Mouse (Mus musculus) megakaryocyte, adult 5-6 weeks (primary cell): ENCODE results near the gene Ate1. TPM values are rescaled to one million over a fixed set of nuclear protein-coding genes. Genes with fewer than 3 reads are reported as not detected.
"Not testable (repeated sequence)": the region's sequence is repeated elsewhere in the genome, so short reads cannot be mapped to it uniquely, and the experiment has no call there.

ENCODE experiments used
- ATAC-seq: 2 replicates; pipeline ENCODE4 v1.8.0; 2016; ENCODE audit warnings: mild to moderate bottlenecking, inconsistent platforms; ENCODE audit not compliant: poor library complexity, severe bottlenecking
- total RNA-seq, 2 experiments: library from RNA; stranded (forward) in 1 of 2; stranded (reverse) in 1 of 2; fragments of 153-499, 151-499 nt in 1 of 2; fragments of 221-1000, 200-1000 nt in 1 of 2; gene quantifications; 2 replicates each; pipeline versions ENCODE4 v1.2.3 to v1.2.4; 2015 to 2017

Ate1 gene
- total RNA-seq, 2 experiments from 2014 or later, result 39.2 to 53.6 TPM

DNA sequence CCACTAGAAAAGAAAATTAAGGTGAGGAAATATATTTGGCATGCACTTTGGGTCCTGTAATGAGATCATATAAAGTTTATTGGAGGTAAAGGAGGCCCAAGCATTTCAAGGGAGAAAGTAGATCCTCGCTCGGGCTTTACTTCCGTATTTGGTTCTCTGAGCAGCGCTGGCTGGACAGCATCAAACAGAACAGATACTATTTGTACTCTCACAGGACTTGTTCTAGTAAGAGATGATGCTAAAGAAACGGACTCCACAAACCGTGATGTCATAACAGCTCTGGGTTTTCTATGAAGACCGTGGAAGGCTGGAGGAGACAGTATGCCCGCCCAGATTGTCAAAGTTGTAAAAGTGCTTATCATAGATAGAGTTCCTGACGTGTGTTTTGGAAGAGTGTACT, 7.1 kb upstream of the Ate1 start:
- ATAC-seq, result no peak

DNA sequence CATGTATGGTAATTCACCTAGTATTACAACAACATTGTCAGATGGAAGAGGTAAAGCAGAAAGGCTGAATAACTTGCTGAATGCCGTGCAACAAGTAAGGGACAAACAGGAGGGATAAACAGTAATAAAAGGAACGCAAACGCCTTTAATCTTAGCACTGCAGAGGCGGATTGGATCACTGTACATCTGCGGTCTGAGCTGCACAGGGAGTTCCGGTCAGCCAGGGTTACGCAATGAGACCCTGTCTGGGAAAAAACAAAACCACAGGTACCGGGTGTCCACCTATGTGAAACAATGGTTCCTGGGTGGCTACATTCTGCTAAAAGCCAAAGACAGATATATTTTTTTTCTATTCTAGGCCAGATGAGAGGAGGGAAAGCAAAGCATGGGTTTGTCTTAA, 3.3 kb upstream of the Ate1 start:
- no peak for ATAC-seq

- 0 out of 2 replicates have a peak, but pooled peaks have one; percentile 6 for ATAC-seq
Observed at GRCm38 (mm10) chr7:130520812-130521422, 748 bp upstream of the Ate1 start.

GRCm38 (mm10) chr7:130519096-130520048, 797 bp downstream of the Ate1 start:
- peak; percentile 92 for ATAC-seq

DNA sequence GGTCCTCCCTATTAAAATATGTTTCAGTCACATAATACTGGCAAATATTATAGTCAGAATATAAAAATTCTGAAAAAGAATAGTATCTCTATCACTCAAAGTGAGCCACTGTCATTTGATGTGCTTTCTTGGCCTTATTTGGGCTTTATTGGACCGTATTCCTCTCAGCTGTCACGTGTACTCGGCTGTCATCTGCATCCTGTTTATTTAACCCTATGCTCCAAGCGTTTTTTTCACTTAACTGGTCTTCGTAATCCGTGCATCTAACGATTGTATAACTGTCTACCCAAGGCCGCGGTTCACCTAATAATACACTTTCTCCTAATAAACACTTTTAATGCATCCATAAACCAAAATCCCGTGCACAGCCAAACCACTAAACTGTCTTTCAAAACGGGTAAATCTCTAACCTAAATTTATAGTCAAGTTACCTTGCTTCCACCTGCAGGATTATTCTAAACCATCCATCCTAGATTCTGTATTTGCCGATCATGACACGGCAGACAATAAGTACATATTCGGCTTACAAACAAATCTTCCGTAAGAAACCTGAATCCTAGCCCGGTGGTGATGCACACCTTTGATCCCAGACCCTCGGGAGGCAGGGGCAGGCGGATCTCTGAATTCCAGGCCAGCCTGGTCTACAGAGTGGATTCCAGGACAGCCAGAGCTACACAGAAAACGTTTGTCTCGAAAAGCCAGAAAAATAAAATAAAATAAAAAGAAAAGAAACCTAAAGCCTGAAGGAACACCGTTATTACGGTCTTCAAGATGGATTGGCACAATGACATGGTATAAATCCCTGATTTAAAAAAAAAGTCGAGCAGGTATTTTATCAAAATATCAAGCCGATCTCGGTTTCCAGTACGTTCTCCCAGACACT, 1.7 kb downstream of the Ate1 start:
- ATAC-seq, result no peak

DNA sequence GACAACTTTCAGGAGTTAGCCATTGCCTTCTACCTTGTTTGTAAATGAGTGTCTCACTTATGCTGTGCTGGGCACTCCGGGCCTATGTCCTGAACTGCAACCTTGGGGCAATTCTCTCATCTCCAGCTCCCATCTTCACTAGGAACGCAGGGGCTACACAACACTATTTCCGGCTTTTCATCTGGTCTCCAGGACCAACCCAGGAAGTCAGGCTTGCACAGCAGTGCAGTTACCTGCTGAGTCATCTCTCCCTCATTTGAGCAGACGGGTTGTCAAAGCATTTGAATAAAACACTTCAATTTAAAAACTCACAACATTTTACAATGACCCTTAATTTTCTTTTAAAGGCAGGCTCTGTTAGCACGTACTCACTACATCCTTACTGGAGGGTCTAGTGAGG, 9.9 kb downstream of the Ate1 start:
- ATAC-seq, result peak; percentile 87

DNA sequence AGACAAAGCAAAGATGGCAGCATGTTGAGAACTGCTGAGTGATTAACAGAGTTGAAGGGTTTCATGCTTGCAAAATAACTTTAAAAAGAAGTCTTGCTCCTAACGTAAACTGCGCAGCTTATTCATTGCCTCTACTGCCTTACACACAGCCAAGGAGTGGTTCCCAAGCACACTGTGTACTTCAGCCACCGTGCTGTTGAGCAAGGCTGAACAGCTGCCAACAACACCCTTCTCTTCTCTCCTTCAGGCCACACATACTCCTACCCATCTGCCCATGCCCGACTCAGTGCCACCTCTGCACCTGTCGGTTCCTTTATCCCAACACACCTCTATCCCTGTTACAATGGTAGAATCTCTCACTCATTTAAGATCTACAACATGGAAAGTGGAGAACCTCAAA, 17.2 kb downstream of the Ate1 start:
- no peak for ATAC-seq

- ATAC-seq, result peak; percentile 72
Observed at GRCm38 (mm10) chr7:130501499-130501898, 18.7 kb downstream of the Ate1 start.

GRCm38 (mm10) chr7:130493346-130493745, 26.8 kb downstream of the Ate1 start:
- no peak for ATAC-seq

GRCm38 (mm10) chr7:130492026-130492425, 28.1 kb downstream of the Ate1 start:
- no peak for ATAC-seq

GRCm38 (mm10) chr7:130479003-130479402, 41.2 kb downstream of the Ate1 start:
- ATAC-seq, result not testable (repeated sequence)

DNA sequence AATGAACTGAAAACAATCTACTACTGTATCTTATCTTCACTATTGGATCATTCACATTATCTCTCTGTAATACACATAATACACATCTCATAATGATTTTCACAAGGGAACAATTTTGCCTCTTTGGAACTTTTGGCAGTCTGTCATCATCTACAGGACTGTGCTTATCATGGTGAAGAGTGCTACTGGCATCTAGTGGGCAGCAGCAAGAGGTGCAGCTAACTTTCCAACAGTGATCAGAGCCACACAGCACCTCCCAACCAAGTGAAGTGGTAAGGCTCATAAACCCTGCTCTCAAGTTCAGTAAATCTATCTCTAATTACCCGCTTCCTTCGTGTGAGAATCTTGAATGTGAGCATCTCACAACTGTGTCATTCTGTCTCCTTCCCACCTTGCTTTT, 44.2 kb downstream of the Ate1 start:
- peak; percentile 80 for ATAC-seq

DNA sequence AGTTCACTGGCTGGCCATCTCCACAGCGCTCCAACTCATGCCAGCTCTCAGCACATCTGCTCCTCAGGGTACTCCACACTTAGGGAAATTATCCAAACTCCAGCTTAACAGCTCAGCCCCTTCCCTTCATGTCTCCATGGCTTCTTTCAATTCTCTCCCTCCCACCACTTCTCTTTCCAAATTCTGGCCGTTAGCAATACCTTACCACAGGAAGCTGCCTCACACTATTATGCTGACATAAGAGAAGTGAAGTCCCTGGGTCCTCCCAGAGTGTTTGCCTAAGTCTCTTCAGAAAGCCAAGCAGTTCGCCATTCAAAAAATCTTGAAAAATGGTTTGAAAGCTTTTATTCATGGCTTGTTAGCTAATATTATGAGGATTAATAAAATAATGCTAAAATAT, 46.3 kb downstream of the Ate1 start:
- peak; percentile 93 for ATAC-seq

DNA sequence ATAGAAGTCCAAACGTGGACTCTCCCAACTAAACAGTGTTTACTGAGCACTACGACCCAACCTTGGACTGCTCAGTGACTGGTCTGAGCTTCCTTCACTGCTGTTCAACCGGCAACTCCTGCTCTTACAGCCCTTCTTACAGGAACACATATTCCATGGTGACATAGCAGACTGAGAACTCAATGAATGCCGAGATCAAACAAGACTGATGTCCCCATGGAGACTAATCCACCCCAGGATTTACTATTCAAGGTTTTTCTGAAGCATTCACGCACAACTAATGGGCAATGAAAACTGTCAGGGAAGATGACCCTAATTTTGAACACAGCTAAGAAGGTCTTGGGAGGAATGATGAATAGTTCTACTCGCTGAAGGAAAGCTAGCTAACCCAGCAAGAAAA, 47.5 kb downstream of the Ate1 start:
- no peak for ATAC-seq

DNA sequence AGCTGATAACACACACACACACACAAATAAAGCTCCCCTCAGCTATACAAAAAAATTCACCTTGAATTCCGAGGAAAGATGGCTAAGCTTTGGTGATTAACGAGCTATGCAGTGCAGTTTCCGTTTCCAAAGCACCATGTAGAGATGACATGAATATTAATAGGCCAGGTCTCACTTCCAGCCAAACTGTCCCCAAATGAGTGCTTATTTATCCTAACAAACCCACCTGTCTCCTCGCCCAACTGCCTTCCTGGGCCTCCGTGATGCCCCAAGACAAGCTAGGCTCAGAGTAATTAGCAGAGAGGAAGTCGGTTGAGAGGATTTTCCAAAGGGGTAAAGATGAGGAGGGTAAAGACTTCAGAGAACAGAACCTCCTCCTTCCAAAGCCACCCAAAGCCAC, 49.1 kb downstream of the Ate1 start:
- no peak for ATAC-seq

- ATAC-seq, result no peak
Observed at GRCm38 (mm10) chr7:130455587-130456246, 64.5 kb downstream of the Ate1 start.

GRCm38 (mm10) chr7:130454226-130454625, 65.9 kb downstream of the Ate1 start:
- ATAC-seq, result no peak

DNA sequence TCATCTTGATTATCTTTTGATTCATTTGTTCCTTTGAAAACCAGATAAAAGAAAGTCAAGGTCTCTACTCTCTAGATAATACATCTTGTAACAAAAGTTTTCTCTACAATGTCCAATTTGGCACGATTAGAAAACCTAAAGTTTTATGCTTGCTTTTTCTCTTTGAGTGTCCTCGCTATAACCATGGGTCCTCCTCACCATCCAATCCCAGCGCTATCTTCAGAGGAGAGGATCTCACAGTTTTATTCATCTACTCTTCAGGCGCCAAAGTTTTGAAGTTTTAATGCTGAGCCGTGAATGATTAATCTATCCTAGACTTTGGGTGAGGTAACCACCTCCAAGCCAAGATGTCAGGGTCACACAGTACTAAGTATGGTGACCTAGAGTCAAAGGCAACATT, 84.4 kb downstream of the Ate1 start:
- ATAC-seq, result no peak

GRCm38 (mm10) chr7:130432141-130432540, 88.0 kb downstream of the Ate1 start:
- no peak for ATAC-seq

DNA sequence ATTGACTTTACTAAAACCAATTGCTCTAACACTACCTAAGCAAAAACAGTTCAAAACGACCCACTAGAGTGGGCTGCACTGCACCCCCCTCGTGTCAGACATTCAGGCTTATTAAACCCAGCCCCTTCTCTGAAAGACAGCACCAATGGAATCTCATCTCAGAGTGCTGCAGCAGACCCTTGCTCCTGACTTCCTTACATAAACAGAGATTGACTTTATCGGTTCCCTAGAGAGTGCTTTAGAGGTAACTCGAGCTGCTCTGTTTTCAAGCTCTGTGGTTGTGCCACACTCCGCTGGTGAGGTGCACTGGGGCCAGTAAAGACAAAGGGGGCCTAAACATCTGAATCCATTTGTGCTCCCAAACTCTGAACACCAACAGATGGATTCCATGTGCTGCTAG, 93.6 kb downstream of the Ate1 start:
- no peak for ATAC-seq

- ATAC-seq, result no peak
Observed at GRCm38 (mm10) chr7:130425991-130426390, 94.2 kb downstream of the Ate1 start.
